Mouse (Mus musculus) central nervous system, embryonic 18 days (tissue): Measurements from ENCODE around the gene Acad8. TPM values are rescaled to one million over a fixed set of nuclear protein-coding genes. Genes with fewer than 3 reads are reported as not detected.

Experiments
- polyA plus RNA-seq: library from polyadenylated mRNA; depleted of rRNA; stranded (reverse); fragments of >200 nt; gene quantifications from 2 replicates; pipeline ENCODE4 v1.2.3, GENCODE M21; 2012; rRNA removed

The Acad8 gene
- 37.0 and 38.2 TPM in 2 replicates for polyA plus RNA-seq

DNA sequence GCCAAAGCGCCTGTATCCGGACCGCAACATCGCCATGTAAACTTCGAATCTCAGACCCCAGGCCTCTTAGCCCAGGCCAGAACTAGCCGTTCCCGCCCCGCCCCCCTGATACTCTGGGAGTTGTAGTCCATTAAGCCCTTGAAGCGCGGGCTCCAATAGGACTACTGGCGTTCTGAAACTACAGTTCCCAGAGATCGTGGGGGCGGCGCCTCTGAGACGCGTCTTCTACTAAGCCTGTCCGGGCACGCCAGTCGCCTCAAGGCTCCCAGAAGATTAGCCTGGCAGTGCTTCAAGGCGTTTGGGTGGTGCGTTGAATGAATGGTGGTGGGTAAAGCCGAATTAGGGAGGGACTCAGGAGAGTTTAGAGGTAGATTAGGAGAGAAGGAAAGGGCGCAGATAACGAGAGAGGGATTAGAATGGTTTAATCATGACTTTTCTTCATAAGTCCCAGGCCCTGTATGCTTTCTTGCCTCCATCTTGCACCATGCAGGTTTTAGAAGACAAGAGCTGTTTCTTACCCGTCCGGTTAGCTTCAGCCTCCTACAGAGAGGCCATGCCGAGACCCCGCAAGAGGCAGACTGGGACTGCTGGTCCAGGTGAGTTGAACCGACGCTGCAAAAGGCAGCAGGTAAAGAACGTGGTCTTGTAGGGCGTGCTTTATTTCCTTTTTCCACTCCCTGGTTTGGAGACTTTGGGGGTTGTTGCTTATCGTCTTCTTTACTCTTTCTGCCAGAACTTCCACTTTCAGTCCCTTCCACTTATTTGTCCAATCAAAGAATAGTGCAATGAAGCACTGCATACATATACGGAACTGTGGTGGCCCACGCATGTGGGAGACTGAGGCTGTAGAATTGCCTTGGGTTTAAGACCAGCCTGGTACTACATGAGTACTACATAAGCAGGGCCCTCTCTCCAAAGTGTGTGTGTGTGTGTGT is at the start of gene Acad8, which contains the start of gene Thyn1:
Gene Acad8 (minus strand): TSS at position 106 of the 935 bp plus-strand sequence.
Gene Thyn1 (plus strand): TSS at position 250 of the 935 bp plus-strand sequence.

DNA sequence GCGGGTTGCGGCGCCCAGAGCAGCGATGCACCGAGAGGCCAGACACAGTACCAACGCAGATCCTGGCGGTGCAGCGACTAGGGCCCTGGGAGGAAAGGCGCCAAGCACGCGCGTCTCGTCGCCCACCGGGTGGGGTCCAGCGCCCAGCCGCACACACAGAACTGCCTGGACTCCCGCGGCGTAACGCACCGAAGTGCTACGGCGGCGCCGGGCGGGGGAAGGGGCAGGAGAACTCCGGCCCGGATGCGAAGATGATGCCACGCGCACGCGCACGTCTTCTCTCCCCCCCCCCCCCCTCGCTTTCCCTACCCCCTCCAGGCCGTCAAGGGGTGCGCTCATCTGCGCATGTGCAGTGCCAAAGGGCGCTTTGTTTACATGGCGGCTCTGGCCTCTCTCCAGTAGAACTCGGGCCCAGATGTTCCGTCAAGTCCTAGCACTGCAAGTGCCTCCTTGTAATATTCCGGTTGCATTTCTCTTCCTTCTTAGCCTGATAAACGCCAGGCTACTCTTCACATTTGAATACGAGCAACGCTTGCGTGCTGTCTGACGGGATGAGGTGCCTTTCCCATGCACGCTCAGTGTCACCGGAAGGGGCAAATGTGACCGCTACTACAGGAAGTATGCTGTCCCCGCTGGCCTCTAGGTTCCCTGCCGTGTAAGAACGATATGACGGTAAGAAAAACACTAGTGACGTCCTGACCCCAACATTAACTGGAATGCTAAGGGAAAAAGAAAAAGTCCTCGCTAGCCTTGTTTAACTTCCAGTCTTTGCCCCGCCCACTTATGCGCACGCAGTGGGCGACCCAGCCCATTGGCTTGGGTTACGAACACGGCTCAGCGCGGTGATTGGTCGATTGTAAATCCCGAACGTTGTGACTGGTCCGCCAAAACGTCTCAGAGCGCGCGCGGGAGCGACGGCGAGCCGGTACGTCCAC is 30.7 kb upstream of the Acad8 start, which contains the start of the genes Vps26b and Ncapd3:
Gene Vps26b (minus strand): TSS at position 238 of the 935 bp plus-strand sequence.
Gene Ncapd3 (plus strand): TSS at position 348 of the 935 bp plus-strand sequence.

Other genes with a start within 250 kb of the Acad8 start
- 2.1 and 3.0 TPM in 2 replicates for gene Glb1l2, start 193.1 kb downstream of the Acad8 start, polyA plus RNA-seq
- 0.05 and 0.07 TPM in 2 replicates for gene Glb1l3, start 138.7 kb downstream of the Acad8 start, polyA plus RNA-seq
- 0.10 and 0.16 TPM in 2 replicates for gene Gm1110, start 76.5 kb downstream of the Acad8 start, polyA plus RNA-seq
- gene Thyn1, start 144 bp upstream of the Acad8 start, polyA plus RNA-seq = 103 and 107 TPM in 2 replicates
- gene Vps26b, start 30.5 kb upstream of the Acad8 start, polyA plus RNA-seq = 89.4 and 94.9 TPM in 2 replicates
- 27.4 and 28.6 TPM in 2 replicates for gene Ncapd3, start 30.6 kb upstream of the Acad8 start, polyA plus RNA-seq
- 37.7 and 42.9 TPM in 2 replicates for gene Jam3, start 155.9 kb upstream of the Acad8 start, polyA plus RNA-seq